Mouse (Mus musculus) naive thymus-derived CD4-positive, alpha-beta T cell, adult 2 months (primary cell): Measurements from ENCODE around the gene Lef1.

Experiments
- DNase-seq: peaks from one replicate; pipeline ENCODE4 v3.0.0-alpha.2; 2011; ENCODE audit warnings: low read depth

The Lef1 gene

DNA sequence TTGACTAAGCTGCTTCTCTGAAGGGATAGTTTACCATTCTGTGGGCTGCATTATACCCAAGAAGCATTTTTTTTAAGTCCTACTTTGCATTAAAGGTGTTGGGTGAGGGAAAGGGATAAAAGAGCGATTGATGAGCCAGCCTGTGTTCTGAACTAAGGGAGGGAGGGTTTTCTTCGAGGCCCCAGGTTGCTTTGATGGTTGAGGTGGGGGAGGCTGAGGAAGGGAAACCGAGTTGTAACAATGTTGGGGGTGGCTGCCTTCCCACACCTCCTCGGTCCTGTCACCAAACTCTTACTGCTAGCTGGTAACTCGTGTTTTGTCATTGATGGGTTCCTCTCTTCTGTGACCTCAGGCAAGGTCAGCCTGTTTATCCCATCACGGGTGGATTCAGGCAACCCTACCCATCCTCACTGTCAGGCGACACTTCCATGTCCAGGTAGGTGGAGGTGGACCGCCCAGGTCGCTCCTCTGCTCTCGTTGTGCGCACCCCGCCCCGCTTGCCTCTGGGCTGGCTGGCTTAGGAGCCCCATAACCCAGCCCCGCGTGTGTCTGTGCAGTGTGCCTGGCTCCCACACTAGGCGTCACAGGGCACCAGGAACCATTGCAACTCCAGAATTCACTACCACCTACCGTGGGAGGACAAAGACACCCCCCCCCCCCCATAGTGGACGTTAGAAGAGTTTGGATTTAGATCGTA, 80.5 kb downstream of the Lef1 start:
- DNase-seq, result peak; percentile 81

- peak; percentile 56 for DNase-seq
These were observed 81.2 kb downstream of the Lef1 start for GRCm38 (mm10) chr3:131191454-131191853.

DNA sequence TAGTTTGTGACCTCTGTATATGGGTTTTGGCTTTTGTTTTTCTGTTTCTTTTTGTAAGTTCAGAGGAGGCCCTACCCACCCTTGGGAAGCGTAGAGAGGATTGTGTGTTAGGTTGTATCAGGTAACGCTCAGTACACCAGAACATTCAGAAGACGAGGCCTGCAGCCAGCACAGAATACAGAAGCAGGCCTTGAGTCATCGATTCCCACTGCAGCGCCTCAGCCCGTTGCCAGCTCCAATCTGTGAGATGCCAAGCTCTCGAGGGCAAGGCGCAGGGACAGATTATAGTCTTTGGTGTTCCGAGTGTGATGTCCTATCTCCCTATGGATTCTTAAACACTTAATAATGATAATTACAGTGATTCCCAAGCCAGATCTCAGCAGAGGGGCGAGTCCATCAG, 85.8 kb downstream of the Lef1 start:
- DNase-seq, result no peak

DNA sequence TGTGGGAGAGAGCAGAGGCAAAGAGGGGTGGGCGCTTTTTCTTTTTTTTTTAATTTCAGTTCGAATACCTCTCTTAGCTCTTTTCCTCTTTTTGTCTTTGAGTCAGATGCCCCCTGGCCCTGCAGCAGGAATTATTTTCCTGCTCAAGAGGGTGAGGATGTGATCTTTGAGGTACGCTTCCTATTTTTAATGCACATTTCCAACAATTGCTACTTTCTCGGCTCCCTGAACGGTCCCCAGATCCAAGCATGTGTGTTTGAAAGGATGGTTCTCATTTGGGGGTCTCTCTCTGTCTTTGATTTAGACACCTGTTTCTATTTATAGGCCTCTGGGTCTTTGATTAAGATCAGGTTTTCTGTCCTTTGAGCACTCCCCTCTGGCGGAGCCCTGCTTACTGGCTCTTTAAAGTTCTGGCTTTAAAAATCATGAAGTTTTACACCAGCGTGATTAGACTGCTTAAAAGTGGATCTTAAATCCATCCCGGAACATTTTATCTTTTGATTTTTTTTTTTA, 86.3 kb downstream of the Lef1 start:
- no peak for DNase-seq

GRCm38 (mm10) chr3:131198991-131199390, 88.7 kb downstream of the Lef1 start:
- DNase-seq, result no peak

DNA sequence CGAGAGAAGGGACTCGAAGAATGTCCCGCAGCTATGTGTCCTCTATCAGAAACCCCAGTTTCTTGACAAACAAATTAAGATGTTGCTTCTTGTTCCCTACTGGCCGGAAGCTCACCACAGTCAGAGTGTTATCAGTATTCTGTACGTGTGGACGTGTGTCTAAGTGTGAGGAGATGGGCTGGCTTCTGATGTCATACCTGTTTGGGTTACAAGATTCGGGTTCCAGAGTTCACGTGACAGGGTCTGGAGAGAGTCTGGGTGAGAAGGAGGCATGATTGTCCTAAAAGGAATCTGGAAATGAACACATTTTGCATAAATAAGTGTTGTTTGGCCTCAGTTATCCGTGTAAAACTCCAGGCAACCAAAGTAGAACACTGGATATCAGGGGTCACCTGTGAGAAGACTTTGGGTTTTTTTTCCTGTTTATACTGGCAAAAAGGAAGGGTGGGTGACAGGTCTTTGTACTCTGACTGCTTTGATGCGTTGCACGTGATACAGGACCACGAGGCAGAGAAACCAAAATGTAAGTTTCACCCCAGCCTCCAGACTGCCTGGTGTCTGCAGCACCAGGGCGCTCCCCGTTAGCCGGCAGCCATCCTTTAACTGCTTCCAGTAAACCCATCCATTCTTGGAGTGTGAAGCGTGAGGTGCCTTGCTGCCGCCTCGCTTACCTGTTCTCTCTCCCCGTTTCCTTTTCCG, 89.5 kb downstream of the Lef1 start:
- peak; percentile 82 for DNase-seq

- DNase-seq, result no peak
These were observed 92.0 kb downstream of the Lef1 start for GRCm38 (mm10) chr3:131202311-131202710.

- DNase-seq, result peak; percentile 72
These were observed 97.6 kb downstream of the Lef1 start for GRCm38 (mm10) chr3:131207846-131208245.

GRCm38 (mm10) chr3:131208265-131208891, 98.1 kb downstream of the Lef1 start:
- DNase-seq, result peak; percentile 94

GRCm38 (mm10) chr3:131212200-131212599, 101.9 kb downstream of the Lef1 start:
- DNase-seq, result peak; percentile 68

- no peak for DNase-seq
These were observed 103.9 kb downstream of the Lef1 start for GRCm38 (mm10) chr3:131214060-131214658.

DNA sequence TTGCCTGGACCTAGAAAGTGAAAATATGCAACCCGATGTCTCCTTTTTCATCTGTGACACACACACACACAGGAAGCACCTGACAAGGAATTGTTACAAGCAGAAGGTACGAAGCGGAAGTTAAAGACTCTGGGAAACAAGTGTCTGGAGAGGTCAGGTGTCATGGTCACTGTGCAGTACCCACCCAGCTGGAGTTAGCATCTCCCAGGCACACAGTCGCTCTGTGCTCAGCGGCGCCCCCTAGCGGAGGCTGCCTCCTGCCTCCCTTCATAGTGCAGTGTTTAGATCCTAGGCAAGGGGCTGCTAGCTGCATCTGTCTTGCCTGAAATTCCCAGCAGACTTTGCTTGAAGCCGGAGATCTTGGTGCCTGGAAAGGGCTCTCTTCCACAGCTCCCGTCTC, 104.6 kb downstream of the Lef1 start:
- DNase-seq, result peak; percentile 82

DNA sequence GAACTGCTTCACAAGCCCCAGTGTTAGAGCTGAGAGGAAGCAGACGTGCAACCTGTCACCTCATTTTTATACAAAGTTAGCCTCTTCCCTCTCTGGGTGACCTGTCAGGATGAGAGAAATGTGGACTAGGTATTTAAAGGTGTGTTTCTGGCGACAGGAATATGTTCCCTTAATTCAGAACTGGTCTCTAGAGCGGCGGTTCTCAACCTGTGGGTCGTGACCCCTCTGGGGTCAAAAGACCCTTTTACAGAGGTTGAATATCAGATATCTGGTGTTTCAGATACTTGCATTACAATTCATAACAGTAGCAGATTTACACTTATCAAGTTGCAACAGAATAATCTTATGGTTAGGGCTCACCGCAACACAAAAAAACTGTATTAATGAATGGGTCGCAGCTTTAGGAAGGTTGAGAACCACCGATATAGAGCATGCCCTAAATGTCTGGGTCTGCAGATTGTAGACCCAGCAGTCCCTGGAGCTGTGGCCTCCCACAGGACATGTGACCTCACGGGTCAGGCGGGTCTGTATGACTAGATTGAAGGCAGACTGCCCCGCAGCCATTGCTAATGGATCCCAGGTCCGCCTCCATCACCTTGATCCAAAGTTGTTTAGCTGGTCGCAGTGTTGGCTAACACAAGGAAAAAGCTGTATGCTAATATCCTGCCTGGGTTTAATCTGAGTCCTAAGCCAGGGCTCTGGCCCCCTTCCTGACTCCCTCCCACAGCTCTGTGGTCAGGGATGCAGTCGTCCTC, 108.5 kb downstream of the Lef1 start:
- peak; percentile 11 for DNase-seq

DNA sequence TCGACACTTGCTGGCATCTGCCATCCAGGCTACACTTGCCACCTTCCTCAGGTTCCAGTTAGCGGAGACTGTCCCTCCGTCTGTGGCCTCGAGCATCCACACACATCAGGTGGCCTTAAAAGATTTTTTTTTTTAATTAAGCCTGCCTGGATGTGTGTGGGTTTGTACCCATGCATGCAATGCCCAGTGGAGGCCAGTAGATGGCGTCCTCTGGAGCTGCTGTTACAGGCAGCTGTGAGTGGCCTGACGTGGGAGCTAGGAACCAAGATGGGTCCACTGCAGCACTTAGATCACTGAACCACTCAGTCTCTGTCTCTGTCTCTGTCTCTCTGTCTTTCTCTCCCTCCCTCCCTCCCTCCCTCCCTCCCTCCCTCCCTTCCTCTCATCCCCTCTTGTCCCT, 117.8 kb downstream of the Lef1 start:
- peak; percentile 74 for DNase-seq

DNA sequence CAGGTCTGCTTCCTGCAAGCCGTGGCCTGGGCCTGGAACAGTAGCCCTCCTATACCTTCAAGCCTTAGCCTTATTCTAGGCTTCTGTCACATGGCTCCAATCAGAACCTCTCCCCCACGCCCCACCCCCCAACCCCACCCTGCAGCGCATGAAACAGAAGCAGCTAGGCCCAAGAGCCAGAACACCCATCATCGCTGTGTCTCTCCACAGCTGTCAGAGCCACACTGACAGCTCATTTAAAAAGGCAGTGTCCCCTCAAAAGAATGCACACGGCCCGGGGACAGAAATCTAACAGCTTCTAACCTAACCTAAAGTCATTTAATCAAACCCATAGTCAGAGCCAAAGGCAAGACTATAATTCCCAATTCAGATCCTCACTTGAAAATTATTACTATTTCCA, 126.8 kb downstream of the Lef1 start:
- no peak for DNase-seq

GRCm38 (mm10) chr3:131237785-131238633, 127.7 kb downstream of the Lef1 start:
- DNase-seq, result peak; percentile 89

DNA sequence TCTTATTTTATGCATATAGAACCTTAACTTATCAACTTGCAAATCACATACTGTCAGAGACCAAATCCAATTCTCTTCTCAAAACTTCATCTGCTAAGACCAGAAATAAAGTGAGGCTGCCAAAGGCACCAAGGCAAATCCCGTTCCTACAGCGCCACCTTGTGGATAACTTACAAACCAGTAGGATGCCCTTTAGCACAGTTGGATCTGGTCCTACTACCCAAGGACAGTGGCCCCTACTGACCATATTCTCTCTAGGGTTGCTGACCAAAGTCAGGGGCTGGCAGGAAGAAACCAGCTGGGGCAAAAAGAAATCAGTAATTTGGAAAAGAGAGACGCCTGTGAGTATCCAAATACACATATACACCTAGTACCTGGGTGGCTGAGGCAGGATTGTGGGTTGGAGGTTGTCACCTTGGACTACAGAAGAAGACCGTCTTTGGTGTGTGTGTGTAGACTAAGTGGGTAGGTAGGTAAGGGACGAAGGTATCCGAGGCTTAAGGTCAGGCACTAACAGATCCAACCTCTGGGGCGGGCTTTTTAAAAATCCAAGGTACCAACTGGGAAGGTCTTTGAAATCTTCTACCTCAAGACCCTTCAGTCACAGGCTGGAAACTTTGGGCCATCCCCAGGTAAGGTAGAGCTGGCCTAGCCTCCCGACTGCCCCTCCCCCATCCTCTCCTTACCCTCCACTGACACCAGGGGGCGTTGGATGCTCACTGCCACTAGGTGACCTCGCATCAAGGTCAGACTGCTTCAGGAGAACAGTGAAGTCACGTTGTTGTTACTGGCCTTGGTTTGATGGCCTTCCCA, 135.7 kb downstream of the Lef1 start:
- DNase-seq, result peak; percentile 85

DNA sequence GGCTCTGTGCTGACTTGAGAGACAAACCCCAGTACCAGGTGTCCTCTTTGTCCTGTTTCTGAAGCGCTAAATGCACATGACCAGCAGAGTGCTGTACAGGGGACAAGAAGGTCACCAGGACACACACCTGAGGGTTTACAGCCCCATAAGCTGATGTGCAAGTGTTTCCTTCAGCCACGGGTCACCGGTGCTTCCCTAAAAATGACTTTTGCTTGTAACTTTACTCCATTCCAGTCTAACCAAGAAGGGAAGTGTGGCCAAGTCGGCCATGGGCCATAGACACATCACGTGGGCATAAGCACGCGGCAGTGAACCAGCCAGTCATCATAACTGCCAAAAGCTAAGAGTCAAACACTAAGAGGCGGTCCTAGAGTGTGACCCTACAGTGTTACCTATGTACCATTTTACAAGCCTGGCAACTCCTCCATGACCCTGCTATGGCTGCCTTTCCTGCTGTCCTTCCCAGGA, 136.3 kb downstream of the Lef1 start:
- no peak for DNase-seq

GRCm38 (mm10) chr3:131247447-131247846, 137.2 kb downstream of the Lef1 start:
- DNase-seq, result no peak

DNA sequence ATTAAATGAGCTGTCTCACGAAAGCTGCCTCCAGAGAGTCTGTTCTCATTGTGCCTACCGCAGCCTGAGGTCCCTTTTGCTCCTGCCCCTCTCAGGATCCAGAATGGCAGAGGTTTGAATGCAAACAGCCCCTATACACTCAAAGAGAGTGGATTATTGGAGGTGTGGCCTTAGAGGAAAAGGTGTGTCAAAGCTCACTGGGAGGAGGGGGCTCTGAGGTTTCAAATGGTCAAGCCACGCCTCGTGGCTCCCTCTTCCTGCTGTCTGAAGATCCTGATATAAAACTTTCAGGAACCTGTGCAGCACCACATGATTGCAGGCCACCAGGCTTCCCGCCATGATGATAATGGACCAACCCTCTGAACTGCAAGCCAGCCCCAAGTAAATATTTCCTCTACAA, 137.6 kb downstream of the Lef1 start:
- DNase-seq, result no peak
